Mouse (Mus musculus): Measurements from ENCODE around the gene Gm27021.

The Gm27021 gene

GRCm38 (mm10) chr8:120607460-120607859, 60.4 kb downstream of the Gm27021 start:
- no peak for DNase-seq (ENCODE audit: low spot score in 2 of 2)

- no peak for DNase-seq (ENCODE audit: low spot score in 2 of 2)
These were observed 65.2 kb downstream of the Gm27021 start for GRCm38 (mm10) chr8:120602672-120603071.

DNA sequence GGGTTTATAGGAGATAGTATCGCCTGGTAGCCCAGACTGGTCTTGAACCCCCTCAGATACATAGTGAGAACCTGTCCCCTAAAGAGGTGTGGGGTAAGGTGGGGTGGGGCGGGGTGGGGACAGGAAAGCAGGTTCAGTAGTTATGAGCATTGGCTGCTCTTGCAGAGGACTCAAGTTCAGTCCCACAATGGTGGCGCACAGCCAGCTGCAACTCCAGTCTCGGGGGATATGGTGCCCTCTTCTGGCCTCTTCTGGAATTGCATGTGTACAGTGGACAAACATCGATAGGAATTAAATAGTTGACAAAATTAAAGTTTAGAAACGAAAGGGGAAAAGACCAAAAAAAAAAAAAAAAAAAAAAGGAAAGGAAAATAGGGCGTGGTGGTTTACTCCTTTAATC, 68.4 kb downstream of the Gm27021 start:
- DNase-seq (ENCODE audit: low spot score in 2 of 2): peak; percentile 67 to 78

DNA sequence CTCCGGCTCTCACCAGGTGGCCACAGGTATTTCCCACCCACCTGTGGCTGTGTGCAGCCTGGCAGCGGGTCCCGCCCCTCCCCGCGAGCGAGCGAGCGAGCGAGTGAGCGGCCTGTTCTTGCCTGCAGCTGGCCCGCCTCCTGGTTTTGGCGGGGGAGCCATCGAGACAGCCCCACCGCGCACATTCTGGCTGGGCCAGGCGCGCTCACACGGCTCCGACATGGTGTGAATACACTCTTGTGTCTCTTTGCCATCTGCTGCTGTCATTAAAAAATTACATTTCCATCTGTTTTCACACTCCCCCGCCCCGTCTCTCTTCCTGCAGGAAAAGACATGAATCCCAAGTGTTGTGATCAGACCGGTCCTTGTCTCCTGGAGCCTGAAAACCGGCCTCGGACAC, 69.3 kb downstream of the Gm27021 start:
- DNase-seq (ENCODE audit: low spot score in 2 of 2): peak; percentile 59 to 63

GRCm38 (mm10) chr8:120595963-120596362, 71.9 kb downstream of the Gm27021 start:
- DNase-seq (ENCODE audit: low spot score in 2 of 2): peak; percentile 41 to 50

DNA sequence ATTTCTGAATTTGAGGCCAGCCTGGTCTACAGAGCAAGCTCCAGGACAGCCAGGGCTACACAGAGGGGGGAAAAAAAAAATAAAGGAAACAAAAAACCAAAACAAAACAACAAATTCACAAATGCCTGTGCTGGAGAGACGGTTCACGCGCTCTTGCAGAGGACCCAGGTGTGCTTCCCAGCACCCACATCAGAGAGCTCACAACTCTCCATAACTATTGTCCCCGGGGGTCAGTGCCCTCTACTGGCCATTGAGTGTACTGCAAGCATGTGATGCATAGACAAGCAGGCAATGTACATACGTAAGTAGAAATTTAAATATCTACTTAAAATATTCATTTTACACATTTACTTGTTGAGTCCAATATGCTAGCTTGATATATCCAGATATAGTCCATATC, 73.3 kb downstream of the Gm27021 start:
- no peak for DNase-seq (ENCODE audit: low spot score in 2 of 2)

DNA sequence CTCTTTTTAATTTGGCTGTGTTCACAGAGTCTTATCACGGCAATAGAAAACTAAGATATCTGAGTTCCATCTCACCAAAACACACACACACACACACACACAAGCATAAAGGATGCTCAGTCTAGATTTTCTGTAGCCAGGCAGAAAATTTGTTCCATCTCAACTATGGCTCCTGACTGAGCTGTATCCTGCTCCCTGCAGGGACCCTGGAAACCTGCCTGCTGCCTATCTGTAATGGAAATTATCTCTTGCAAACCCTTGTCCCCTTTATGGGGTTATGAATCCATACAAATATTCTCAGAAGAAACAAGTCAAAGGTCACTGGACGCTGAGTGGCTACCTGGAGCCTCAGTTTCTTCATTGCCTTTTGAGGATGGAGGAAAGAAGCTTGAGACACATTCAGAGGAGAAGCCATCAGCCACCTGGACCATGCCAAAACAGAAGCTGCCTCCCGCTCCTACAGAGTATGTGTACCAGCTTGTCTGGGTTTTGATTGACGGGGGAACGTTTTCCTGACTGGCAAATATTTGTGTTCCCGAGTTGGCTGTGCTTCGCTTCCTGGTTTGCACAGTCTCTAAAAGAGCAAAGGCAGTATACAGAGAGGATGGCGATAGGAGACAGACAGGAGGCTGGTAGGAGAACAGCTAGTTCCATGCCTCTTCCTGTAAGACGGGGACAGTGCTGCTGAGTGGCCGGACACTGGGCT, 76.1 kb downstream of the Gm27021 start:
- no peak for DNase-seq (ENCODE audit: low spot score in 2 of 2)

DNA sequence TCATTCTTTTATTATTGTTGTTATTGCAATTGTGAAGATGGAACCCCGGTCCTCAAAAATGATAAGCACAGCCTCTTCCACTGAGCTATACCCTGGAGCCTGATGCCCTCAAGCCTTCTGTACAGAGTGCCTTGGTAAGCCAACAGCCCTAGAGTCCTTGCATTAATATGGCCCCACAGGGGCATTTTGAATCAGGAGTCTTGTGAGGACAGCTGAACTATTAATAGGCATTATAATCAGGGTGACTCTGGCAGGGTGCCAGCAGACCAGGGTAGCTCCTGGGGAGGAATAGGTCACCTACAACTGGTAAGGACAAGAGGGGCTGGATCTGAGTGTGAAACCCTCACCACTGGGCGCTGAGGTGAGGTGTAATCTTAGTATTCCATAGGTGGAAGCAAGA, 78.0 kb downstream of the Gm27021 start:
- no peak for DNase-seq (ENCODE audit: low spot score in 2 of 2)

- DNase-seq (ENCODE audit: low spot score in 2 of 2): peak; percentile 96 to 99
These were observed 78.7 kb downstream of the Gm27021 start, which contains the start of gene Gins2 for GRCm38 (mm10) chr8:120588908-120589771. Gene Gins2, minus strand, starts transcription at chr8:120589304.

GRCm38 (mm10) chr8:120585521-120585920, 82.4 kb downstream of the Gm27021 start:
- no peak for DNase-seq (ENCODE audit: low spot score in 2 of 2)

GRCm38 (mm10) chr8:120581811-120582210, 86.1 kb downstream of the Gm27021 start:
- no peak for DNase-seq (ENCODE audit: low spot score in 2 of 2)

DNA sequence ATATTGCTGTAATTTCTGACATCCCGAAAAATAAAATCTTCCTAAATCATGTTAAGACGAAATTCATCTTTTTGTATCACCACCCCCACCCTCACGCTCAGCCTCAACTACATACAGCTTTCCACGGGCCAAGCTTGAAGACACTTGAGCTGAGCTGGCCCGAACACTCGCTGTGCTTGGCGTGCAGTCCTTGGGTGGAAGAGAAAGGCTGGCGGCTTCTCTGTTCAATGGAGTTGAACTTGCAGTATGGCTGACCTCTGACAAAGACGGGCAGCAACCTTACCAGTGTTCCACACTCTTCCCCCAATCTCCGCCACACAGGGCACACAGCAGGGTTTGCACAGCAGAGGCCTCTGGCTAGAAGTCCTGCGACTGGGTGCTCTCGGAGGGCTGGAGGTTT, 86.5 kb downstream of the Gm27021 start:
- DNase-seq (ENCODE audit: low spot score in 2 of 2): no peak

GRCm38 (mm10) chr8:120580336-120581000, 87.4 kb downstream of the Gm27021 start:
- DNase-seq (ENCODE audit: low spot score in 2 of 2): no peak

GRCm38 (mm10) chr8:120577821-120578220, 90.1 kb downstream of the Gm27021 start:
- DNase-seq (ENCODE audit: low spot score in 2 of 2): no peak

GRCm38 (mm10) chr8:120575801-120576200, 92.1 kb downstream of the Gm27021 start:
- no peak for DNase-seq (ENCODE audit: low spot score in 2 of 2)

GRCm38 (mm10) chr8:120574941-120575340, 92.9 kb downstream of the Gm27021 start:
- DNase-seq (ENCODE audit: low spot score in 2 of 2): no peak

- no peak for DNase-seq (ENCODE audit: low spot score in 2 of 2)
These were observed 94.0 kb downstream of the Gm27021 start for GRCm38 (mm10) chr8:120573866-120574265.

DNA sequence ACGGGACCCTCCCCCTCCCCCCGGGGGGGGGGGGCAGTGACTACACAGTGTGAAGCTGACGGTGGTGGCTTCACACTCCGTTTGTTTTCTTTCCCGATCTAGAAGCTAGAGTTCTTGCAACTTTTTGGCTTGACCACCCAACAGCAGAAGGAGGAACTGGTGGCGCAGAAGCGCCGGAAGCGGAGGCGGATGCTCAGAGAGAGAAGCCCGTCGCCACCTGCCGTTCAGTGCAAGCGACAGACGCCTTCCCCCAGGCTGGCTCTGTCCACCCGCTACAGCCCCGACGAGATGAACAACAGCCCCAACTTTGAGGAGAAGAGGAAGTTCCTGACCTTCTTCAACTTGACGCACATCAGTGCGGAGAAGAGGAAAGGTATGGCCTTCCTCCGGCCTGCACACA, 95.3 kb downstream of the Gm27021 start:
- no peak for DNase-seq (ENCODE audit: low spot score in 2 of 2)

DNA sequence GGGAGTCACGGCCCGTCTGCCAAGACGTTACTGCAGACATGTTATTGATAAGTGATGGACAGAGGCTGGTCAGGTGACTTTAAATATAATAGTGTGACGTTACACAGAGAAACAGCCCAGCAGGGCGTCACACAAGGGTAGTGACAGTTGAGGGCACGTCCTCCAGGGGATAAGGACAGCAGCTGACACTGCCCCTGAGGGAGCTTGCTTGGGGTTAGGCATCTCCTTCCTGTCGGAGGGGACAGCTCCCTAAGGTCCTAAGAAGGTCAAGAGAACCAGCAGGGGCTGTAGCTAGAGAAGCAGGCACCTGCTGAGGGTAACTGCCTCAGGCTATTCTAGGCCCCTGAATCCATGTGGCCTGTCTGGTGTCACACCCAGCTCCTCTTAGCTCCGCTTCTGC, 96.3 kb downstream of the Gm27021 start:
- DNase-seq (ENCODE audit: low spot score in 2 of 2): no peak

DNA sequence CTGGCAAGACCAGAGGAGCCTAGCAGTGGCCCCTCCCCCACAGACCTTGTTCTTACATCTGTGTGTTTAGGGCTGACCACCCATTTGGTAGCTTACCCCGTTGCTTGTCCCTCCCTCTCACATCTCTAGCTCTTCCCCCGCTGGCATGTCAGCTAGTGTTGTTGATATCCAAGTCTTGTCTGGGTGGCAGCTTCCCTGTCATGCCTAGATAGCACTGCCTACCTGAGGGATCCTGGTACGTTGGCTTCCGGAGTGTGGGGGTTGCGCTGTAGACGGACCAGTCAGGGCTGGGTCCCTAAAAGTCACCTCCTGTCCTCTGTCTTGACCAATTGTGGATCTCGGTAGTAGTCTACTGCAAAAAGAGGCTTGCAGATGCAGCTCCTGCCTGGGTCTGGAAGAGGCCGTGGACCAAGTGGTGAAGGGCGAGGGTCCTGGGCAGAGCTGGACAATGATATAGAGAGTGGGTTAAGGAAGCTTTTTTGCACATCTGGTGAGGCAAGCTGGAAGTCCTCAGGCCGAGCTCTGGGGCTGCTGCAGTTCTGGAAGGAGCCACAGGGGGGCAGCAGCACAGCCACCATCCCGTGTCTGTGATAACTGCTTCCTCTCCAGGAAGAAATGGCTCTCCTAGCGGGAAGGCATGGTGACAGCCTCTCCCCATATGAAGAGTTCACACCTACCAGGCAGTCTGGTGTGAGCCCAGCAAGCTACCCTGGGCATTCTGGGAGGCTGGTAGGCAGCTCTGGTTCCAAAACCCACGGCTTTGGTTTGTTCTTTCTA, 97.8 kb downstream of the Gm27021 start:
- DNase-seq (ENCODE audit: low spot score in 2 of 2): peak; percentile 71 to 76

GRCm38 (mm10) chr8:120569123-120569522, 98.8 kb downstream of the Gm27021 start:
- DNase-seq (ENCODE audit: low spot score in 2 of 2): no peak
